Mouse (Mus musculus) retina, postnatal 7 days (tissue): ENCODE measurements around the gene Grik4.
A peak's percentile ranks its signal among the peaks of the same experiment; 100 is the strongest.
"Not testable (repeated sequence)": the region's sequence is repeated elsewhere in the genome, so short reads cannot be mapped to it uniquely, and the experiment has no call there.

Experiments
- DNase-seq: peaks from one replicate; pipeline ENCODE4 v3.0.0-alpha.2; 2012; ENCODE audit warnings: low read depth, low spot score

The Grik4 gene

DNA sequence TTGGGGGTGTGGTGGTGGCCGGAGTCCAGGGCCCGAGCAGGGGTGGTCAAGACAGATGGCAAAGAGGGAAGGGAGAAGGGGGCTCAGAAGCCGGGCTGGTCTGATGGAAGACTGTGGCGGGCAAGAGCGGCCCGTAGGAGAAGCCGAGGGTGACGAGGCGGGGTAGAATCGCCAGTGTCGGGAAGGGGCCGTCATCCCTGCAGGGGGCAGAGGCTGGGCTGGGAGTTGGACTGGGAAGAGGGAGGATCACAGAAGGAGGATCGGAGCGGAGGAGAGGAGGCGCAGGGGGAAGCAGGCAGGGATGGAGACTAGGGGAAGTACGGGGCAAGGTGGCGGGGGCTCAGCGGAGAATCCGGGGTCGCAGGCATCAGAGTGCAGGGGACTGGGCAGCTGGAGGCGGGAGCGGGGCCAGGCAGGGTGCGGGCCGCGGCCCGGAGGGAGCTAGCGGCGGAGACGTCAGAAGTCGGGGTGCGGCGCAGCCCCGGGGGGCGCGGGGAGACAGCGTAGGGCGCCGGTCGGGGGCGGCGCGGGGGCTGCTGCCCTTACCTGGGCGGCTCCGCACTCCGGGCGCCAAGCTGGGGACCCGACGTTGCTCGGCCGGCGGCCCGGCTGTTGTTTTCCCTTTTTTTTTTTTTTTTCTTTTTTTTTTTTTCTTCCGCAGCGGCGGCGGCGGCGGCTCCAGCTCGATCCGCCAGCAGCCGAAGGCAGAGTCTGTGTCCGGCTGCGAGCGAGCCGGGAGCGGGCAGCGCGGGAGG, at the start of gene Grik4:
Gene Grik4, minus strand, starts transcription at position 713 of the 755 bp plus-strand sequence.
- no peak for DNase-seq

DNA sequence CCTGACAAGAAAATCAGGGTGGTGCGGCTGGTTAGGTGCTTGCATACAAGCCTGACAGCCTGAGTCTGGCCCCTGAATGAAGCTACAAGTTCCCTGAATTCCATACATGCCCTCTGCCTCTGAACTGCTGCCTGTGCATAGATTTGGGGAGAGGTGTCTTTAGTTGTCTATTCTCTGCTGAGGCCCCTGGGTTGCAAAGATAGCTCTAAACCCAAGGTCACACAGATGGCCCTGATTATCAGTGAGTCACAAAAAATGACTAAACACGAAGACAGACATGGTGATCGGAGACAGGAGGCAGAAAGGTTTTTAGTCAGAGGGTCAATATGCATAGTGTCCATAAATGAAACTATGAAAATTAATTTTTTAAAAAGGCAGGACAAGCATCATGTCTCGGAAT, 49.4 kb upstream of the Grik4 start:
- no peak for DNase-seq

DNA sequence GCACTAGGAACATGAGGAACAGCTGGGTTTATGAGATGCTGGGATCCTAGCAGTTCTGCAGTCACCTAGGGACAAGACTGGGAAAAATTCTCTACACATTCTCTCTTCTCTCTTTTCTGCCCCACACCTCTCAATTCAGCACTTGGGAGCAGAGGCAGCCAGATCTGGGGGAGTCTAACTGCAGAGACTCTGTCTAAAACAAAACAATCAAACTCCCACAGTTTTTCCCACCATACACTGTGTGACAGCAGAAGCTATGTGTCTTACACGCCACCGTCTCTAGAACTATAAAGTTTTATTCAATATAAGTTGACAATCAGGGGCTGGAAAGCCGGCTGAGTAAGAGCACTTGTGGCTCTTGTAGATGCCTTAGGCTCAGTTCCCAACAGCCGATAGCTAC, 43.7 kb upstream of the Grik4 start:
- DNase-seq: no peak

GRCm38 (mm10) chr9:42968894-42969521, 24.7 kb upstream of the Grik4 start:
- no peak for DNase-seq

GRCm38 (mm10) chr9:42967731-42968130, 23.4 kb upstream of the Grik4 start:
- no peak for DNase-seq

DNA sequence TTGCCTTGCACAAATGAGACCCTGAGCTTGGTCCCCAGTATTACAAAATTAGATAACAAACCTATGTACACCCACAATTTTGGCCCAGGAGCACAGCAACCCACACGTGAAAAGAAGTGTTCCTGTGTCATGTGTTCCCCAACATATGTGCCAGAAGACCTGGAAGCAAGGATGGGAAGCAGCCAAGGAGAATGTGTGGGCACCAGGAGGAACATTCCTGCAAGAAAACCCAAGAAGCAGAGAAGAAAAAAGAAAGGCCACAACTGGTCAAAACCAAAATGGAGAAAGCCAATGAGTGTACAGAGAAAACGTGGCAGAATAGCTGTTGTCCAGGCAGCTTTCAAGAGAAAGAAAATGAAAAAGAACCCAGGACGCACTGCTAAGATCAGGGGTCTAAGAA, 20.5 kb upstream of the Grik4 start:
- DNase-seq: not testable (repeated sequence)

GRCm38 (mm10) chr9:42964366-42964765, 20.1 kb upstream of the Grik4 start:
- DNase-seq: no peak

DNA sequence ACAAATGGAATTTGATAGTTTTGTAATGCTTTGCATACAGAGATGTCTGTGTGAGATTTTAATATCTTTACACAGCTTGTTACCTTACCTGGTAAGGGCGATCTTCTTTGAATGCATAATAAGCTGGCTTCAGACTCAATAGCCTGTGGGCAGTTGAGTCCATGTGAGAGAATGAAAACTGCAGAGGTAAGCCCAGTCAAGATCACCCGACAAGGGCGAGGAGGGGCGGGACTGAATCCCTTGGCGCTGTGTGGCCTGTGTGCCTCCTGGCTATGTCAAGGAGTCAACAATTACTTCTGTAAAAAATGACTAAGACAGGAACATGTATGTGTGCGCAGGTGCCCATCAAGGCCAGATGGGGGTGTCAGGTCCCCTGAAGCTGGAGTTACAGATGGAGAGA, 18.2 kb upstream of the Grik4 start:
- no peak for DNase-seq

- no peak for DNase-seq
Observed at GRCm38 (mm10) chr9:42958401-42958800, 14.1 kb upstream of the Grik4 start.

DNA sequence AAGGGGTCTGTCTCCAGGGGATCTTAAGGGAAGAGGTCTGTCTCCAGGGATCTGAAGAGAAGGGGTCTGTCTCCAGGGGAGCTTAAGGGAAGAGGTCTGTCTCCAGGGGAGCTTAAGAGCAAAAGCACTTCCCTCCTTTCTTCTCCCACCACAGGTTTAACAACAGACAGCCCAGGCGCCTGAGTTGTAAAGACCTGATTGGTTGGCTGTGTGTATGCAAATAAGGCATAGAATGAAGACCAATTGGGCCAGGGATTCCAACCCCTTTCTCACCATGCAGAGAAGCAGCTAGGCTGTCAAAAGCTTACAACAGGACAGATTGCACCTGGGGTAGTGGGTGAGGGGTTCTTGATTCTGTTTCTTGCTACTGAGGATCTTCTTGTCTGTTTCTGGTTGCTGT, 4.1 kb upstream of the Grik4 start:
- no peak for DNase-seq

GRCm38 (mm10) chr9:42945174-42945573, 881 bp upstream of the Grik4 start:
- no peak for DNase-seq

DNA sequence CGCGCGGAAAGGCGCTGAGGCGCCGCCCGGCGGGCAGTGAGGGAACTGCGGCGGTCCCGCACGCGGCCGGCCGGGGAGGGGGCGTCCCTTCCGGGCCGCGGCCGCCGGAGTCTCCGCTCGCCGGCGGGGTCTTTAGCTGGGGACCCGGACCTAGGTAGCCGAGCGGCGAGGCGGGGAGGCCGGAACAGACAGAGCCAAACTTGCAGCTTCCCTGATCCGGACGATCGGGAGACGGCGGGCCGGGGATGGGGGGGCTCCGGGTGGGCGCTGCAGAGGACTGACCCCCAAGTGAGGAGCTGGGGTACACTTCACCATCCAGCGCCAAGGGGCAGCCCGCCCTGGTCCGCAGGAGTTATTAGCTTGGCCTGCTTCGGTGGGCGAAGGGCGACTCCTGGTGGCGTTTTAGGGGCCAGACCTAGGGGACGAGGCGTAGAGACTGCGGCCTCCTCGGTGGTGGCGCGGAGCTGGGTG, 278 bp upstream of the Grik4 start:
- DNase-seq: peak; percentile 72

DNA sequence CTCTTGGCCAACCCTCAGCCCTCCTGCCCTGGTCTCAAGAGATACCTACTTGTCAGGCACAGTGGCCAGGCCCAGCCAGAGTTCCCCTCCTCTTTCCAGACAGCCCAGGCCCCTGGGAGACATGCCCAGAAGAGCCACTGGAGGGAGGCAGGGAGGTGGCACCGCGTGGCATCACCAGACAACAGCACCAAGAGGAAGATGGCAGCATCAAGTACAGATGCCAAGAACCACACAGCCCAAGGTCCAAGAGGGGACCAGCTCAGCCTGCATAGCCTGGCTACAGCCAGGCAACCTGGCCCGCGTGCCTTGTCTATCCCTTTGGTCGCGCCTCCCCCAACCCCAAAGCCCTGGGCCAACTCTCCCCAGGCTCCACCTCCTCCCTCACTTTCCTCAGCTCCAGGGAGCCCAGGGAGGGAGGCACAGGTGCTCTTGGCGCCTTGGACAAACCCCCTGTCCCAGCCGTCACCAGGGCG, 1.2 kb downstream of the Grik4 start:
- DNase-seq: no peak

DNA sequence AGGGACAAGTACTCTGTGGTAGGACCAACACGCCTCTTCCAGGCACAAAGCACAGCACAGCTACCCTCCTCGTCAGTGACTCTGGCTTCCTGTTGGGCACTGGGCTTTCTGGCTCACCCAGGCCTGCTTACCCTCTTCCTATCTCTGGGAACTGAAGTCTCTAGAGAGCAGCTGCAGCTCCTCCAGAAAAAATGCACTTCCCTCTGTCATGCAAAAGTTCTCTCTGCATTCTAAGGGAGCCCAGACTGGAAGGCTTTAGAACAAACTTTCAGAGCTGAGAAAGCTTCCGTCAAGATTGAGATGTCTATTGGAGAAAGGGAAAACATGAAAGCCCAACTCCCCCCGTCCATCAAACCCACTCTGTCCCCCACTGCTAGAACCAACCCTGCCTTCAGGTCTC, 2.1 kb downstream of the Grik4 start:
- DNase-seq: no peak

GRCm38 (mm10) chr9:42932146-42932545, 12.1 kb downstream of the Grik4 start:
- DNase-seq: no peak

DNA sequence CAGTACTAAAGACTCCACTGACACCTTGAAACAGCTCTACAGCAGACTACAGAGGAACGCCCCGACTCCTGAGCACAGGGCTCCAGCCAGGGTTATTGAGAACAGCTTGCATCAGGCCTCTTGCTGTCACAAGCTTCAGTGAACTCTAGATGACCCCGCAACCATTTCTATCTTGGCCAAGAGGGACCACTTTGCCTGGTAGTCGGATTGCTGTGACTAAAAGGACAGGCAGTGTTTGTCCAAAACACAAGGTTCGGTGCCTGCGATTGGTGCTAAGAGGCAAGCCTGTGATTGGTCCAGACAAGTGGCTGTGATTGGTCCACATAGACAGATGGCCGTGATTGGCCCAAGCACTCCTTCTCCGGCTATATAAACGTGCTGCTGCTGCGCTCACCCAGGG, 16.8 kb downstream of the Grik4 start:
- no peak for DNase-seq

DNA sequence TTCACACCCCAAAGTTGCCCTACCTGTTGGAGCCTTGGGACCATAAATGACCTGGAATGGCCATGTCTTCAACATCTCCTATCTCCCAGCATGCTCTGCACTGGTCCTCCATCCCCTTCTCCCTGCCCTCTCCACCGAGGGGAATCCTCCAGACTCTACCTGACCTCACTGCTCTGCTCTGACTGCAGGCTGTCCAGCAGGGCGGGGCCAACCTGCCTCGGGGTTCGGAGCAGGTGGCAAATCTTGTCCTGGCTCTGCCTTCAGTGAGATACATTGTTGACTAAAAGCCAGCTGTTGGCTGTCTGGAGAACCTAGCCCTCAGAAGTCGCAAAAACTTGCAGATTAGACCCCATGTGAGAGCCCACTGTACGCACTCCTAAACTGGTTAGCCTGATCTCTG, 17.7 kb downstream of the Grik4 start:
- no peak for DNase-seq

- no peak for DNase-seq
Observed at GRCm38 (mm10) chr9:42921830-42922229, 22.5 kb downstream of the Grik4 start.

GRCm38 (mm10) chr9:42920190-42920589, 24.1 kb downstream of the Grik4 start:
- DNase-seq: no peak

DNA sequence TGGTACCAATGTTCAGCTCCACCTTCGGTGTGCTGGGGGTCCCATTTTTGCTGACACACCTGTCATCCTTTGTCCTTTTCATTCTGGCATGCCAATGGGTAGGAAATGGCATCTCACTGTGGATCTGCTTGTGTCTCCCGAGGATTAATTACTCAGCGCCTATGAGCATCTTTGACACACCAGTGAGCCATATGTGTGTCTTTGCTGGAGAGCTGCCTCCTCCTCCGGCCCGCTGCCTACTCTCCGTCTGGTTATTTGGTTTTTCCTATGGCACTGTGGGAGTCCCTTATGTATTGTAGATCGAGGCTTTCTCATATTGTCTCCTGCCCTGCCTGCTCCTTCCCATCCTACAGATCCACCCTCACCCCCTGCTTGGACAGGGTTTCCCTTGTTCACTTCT, 26.4 kb downstream of the Grik4 start:
- DNase-seq: no peak

DNA sequence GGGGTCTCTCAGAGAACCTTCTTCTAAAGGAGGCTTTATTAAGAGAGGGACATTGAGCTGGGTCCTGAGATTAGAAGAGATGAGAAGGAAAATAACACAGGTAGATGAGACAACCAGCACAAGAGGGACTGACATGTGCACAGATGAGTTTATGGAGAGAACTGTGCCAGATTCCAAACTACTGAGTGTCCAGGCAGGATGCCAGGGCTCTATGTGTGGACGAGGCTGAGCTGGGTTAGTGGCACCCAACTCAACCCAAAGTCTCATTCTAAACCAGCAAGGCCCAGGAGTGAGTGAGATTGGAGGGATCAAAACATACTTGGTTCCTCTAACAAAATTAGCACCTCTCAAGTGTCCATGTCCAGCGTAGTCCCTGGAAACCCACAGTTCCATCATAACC, 31.1 kb downstream of the Grik4 start:
- DNase-seq: no peak

- no peak for DNase-seq
Observed at GRCm38 (mm10) chr9:42908657-42909313, 35.5 kb downstream of the Grik4 start.

DNA sequence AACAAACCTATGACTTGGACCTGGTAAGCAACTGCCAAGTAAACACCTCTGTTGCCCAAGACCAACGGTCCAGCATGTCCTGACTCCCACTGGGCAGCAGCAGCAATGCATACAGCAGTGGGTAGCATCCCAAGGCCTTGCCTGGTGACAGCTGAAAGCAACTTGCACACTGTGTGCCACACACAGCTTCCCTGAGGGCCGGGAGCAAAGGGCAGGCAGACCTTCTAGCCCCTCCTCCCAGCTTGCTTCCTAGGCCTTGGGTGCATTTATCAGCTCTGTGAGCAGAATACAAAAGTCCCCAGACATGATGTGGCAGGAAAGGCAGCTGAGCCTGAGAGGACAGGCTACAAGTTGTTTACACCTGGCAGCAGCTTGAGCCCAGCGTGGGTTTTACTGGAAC, 37.3 kb downstream of the Grik4 start:
- no peak for DNase-seq
